Mouse (Mus musculus) embryonic fibroblast, embryonic 13.5 days (primary cell): ENCODE measurements around the gene Nlrp3. TPM values are rescaled to one million over a fixed set of nuclear protein-coding genes. Genes with fewer than 3 reads are reported as not detected.
"Not testable (repeated sequence)": the region's sequence is repeated elsewhere in the genome, so short reads cannot be mapped to it uniquely, and the experiment has no call there.

Source experiments
- H3K27ac ChIP-seq: 2 replicates; pipeline ENCODE4 v1.5.1; 2012; ENCODE audit warnings: low read length, control low read depth, inconsistent platforms; ENCODE audit not compliant: insufficient read depth
- H3K4me1 ChIP-seq: 2 replicates; pipeline ENCODE4 v1.6.1; 2011; ENCODE audit warnings: low read length; ENCODE audit not compliant: control insufficient read depth, insufficient read depth
- H3K4me3 ChIP-seq: 2 replicates; pipeline ENCODE4 v1.5.1; 2011; ENCODE audit warnings: mild to moderate bottlenecking, control low read depth, low read length; ENCODE audit not compliant: insufficient read depth
- CTCF ChIP-seq: IDR thresholded peaks from 2 replicates; pipeline ENCODE4 v1.5.1; 2011; ENCODE audit warnings: mild to moderate bottlenecking, control low read depth, low read length, moderate library complexity, borderline replicate concordance; ENCODE audit not compliant: insufficient read depth
- POLR2A ChIP-seq: IDR thresholded peaks from 2 replicates; pipeline ENCODE4 v1.6.1; 2011; ENCODE audit warnings: low read depth, mild to moderate bottlenecking, control low read depth, low read length, moderate library complexity
- polyA plus RNA-seq: library from polyadenylated mRNA; stranded (reverse); fragments of >200 nt; gene quantifications from 2 replicates; pipeline ENCODE4 v1.2.4, GENCODE M21; 2011; ENCODE audit warnings: low read depth; ENCODE audit not compliant: missing spikeins, insufficient read length

Nlrp3 gene
- polyA plus RNA-seq, 1 experiment, result 0.79 TPM

- Histone ChIP-seq H3K27ac (no peak overlapping the region), H3K4me1 (no peaks in the 10 kb centered on the region), H3K4me3 (no peak overlapping the region)
- TF ChIP-seq POLR2A (no peak), CTCF (no peak)
These were observed 19.5 kb downstream of the Nlrp3 start for GRCm38 (mm10) chr11:59560906-59561305.

- TF ChIP-seq POLR2A (no peak), CTCF (no peak)
- no peaks in the 10 kb centered on the region for H3K4me1 ChIP-seq
- no peak overlapping the region for H3K4me3 ChIP-seq
- no peak overlapping the region for H3K27ac ChIP-seq
These were observed 21.0 kb downstream of the Nlrp3 start for GRCm38 (mm10) chr11:59562336-59562735.

- Histone ChIP-seq H3K4me1 (no peaks in the 10 kb centered on the region), H3K4me3 (no peak overlapping the region), H3K27ac (no peak overlapping the region)
- TF ChIP-seq CTCF (no peak), POLR2A (no peak)
These were observed 21.5 kb downstream of the Nlrp3 start for GRCm38 (mm10) chr11:59562837-59563236.

- Histone ChIP-seq H3K4me1 (no peaks in the 10 kb centered on the region), H3K27ac (no peak overlapping the region), H3K4me3 (no peak overlapping the region)
- peak; percentile 46; the same call in 1 of the 2 replicates for TF ChIP-seq CTCF
- TF ChIP-seq POLR2A, result no peak
These were observed 27.9 kb downstream of the Nlrp3 start for GRCm38 (mm10) chr11:59569306-59569705.

GRCm38 (mm10) chr11:59575726-59576125 lies 34.4 kb downstream of the Nlrp3 start:
- TF ChIP-seq CTCF, result no peak
- H3K27ac ChIP-seq, result no peak overlapping the region

GRCm38 (mm10) chr11:59576135-59576534 lies 34.8 kb downstream of the Nlrp3 start, which contains the start of gene Olfr222:
TSS of gene Olfr222 (minus strand) at chr11:59576235.
- H3K4me1 ChIP-seq, H3K27ac ChIP-seq, H3K4me3 ChIP-seq: not testable (repeated sequence)

More at GRCm38 (mm10) chr11:59575726-59576125, 34.4 kb downstream of the Nlrp3 start:
- H3K4me3 ChIP-seq, result no peak overlapping the region
- no peaks in the 10 kb centered on the region for H3K4me1 ChIP-seq

GRCm38 (mm10) chr11:59584539-59584938 lies 43.2 kb downstream of the Nlrp3 start:
- Histone ChIP-seq H3K4me3 (no peak overlapping the region), H3K4me1 (no peaks in the 10 kb centered on the region), H3K27ac (no peak overlapping the region)
- TF ChIP-seq CTCF (no peak), POLR2A (no peak)

- Histone ChIP-seq H3K4me1 (no peaks in the 10 kb centered on the region), H3K4me3 (no peak overlapping the region), H3K27ac (no peak overlapping the region)
- TF ChIP-seq POLR2A, result no peak
These were observed 48.1 kb downstream of the Nlrp3 start for GRCm38 (mm10) chr11:59589496-59589895.

- no peak within 1 kb of the TSS for H3K4me3 ChIP-seq
- H3K27ac ChIP-seq, result no peak within 1 kb of the TSS
- TF ChIP-seq POLR2A (no peak), CTCF (no peak)
- 0 out of 2 replicates have a peak, but pooled peaks cover 2% of the 10 kb centered on the region for H3K4me1 ChIP-seq
These were observed 51.8 kb downstream of the Nlrp3 start, which contains the start of gene Olfr223 for GRCm38 (mm10) chr11:59593189-59593588. TSS of gene Olfr223 (minus strand) at chr11:59593289.

GRCm38 (mm10) chr11:59596091-59596490 lies 54.7 kb downstream of the Nlrp3 start:
- H3K4me3 ChIP-seq, result no peak overlapping the region
- peaks cover 6% of the 10 kb centered on the region for H3K4me1 ChIP-seq
- TF ChIP-seq POLR2A, result no peak
- TF ChIP-seq CTCF, result no peak
- no peak overlapping the region for H3K27ac ChIP-seq

- no peak overlapping the region for H3K4me3 ChIP-seq
- no peak overlapping the region; the same call in 1 of the 2 replicates for H3K27ac ChIP-seq
- no peak for TF ChIP-seq CTCF
- TF ChIP-seq POLR2A, result no peak
- peaks cover 11% of the 10 kb centered on the region for H3K4me1 ChIP-seq
These were observed 55.6 kb downstream of the Nlrp3 start for GRCm38 (mm10) chr11:59596950-59597349.
